Mouse (Mus musculus): Measurements from ENCODE around the gene Gabra4.
"Not testable (repeated sequence)": the region's sequence is repeated elsewhere in the genome, so short reads cannot be mapped to it uniquely, and the experiment has no call there.

The Gabra4 gene

DNA sequence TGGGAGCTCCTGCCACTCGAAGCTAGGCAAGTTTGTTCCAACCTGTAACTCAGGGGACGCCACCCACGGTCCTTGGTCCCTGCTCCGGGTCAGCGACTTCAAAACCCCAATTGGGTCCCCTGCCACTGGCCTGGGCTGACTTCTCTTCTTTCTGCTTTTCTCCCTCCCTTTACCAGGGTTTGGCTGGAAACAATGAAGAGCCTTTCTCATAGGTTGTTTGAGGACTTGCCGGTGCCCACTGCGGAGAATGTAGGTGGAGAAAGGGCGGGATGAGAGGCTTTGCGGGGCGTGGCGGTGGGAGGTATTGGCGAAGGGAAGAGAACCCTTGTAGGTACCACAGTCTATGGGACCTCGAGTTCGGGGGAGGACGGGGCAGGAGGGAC is at the start of gene Gabra4:
Gene Gabra4 (minus strand): TSS at position 194 of the 383 bp plus-strand sequence.
- no peak for DNase-seq (ENCODE audit: low spot score)

DNA sequence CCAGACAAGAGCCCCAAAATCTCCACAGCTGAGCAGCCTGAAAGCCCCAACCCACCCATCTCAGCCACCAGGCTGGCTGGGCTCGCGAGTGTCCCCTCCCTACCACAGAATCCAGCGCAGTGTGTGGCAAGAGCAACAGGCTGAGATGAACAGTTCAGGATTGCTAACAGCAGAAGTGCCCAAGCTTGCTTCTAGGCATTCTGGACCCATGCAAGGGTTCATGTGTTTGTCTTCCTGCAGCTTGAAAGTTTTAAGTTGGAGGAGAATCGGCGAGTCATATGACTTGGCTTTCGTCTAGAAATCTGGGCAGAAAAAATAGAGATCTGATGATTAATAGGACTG is 43.1 kb upstream of the Gabra4 start:
- no peak for DNase-seq (ENCODE audit: low spot score)

DNA sequence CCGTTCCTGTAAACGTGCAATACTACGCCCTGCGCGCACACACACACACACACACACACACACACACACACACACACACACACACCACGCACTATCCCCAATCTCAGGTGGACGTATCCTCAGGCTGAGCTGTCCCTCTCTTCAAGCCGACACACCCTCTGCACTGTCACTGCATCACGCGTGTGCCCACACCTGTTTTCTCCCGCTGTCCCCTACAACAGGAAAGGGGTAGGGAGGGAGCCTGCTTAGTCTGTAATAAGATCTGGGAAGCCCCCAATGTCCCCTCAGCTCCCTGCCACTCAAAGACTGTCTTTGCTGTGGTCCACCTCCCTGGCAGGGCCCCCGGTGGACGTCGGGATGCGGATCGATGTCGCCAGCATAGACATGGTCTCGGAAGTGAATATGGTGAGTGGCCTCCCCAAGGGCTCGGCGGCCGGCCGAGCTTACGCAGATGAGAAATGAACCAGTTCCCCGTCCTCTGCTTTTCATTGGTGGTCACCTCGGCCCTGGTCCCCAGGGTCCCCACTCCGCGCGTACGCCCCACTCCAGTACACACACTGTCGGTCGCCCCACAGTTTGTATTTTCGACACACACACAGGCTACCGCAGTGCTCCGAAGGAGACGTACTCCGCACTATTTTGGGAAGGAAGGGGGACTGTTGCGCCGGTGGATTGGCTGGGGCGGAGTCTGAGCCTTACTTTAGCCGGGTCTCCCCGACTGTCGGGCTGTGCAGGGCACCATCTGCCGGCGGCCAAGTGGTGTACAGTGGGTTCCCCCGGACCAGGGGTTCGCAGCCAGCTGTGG is 42.6 kb upstream of the Gabra4 start:
- DNase-seq (ENCODE audit: low spot score), result peak; percentile 34

DNA sequence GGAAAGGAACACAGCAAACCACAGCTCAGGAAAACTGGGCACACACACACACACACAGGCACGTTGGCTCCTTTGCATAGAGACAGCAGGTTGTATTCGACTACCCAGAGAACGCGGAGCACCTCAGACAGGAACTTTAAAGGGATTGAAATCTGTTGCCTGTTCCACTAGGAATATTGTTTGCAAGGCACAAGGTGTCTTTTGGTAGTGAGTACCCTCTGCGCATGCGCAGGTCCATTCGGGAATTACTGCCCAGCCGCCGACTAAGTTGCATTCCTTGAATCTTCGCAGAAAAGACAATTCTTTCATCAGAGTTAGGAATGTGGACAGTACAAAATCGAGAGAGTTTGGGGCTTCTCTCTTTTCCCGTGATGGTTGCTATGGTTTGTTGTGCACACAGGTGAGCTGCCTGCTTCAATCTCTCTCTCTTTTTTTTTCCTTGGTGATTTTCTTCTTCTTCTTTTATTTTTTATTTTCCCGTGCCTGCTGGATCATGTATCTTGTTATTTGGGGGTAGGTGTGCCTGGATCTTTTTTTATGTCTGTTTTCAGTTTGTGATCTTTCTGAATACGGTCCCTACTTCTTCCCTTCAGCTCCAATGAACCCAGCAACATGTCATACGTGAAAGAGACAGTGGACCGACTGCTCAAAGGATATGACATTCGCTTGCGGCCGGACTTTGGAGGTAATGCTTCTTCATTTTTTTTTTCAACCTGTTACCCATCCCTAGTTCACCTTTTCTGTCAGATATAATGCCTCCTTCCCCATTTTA is 41.8 kb upstream of the Gabra4 start:
- DNase-seq (ENCODE audit: low spot score), result peak; percentile 18

DNA sequence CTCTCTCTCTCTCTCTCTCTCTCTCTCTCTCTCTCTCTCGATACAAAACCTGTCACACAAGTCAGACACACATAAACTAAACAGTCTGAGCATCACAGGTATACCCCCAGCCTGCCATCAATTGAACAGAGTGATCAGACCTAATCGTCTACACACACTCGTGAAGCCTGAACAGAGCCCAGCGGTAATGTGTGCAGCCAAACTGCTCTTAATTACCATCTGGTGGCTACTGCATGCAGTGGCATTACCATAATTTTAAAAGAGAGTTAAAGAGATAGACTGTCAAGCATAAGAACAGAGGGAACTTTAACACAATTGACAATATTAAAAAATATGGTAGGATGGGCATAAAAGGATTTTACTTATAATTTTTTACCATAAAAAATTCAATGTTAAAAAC is 7.5 kb upstream of the Gabra4 start:
- no peak for DNase-seq (ENCODE audit: low spot score)

DNA sequence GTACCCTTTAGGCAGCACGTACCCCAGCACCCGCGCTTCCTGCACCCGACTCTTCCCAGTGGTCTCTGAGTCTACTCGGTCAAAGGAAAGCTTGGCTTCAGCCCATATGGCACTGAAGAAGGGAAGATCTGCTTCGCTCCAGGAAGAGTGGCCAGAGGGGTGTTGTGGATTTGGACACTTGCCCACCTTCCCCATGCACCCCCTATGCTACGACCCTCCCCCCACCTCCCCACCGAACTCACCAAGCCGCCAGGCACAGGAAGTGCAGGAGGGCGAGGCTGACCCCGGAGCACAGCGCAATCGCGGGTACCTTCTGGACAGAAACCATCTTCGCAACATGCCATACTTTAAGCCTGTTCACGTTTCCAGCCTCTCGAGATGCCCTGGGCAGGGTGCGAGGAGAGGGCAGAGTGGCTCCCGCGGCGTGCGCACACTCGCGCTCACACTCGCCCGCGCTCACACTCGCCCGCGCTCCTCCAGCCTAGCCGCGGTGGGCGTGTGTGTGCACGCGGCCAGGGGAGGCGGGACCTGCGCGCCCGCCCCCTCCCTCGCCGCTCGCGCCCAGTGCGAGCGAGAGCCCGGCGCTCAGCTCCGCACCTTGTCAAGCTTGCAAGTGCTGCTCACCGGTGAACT is 510 bp downstream of the Gabra4 start, which contains the start of gene Gabrb1:
Gene Gabrb1 (plus strand): TSS at position 632 of the 633 bp plus-strand sequence.
- no peak for DNase-seq (ENCODE audit: low spot score)

DNA sequence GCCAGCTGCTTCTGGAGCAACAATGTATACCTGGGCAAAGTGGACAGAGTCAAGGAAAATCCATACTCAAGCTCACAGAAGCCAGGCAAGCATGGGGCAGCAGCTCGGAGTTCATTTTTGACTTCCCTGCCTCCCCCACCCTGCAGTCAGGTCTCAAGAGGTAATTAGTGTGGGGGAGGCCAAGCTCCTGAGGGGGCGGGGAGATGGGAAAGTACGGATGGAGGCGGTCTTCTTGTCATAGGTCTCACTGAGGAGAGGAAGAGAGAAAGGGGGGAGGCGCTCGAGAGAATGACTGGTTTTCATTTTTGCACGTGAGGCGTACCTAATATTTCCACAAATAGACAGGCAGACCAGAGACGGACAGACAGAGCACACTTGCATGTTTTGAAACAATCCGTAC is 1.3 kb downstream of the Gabra4 start:
- DNase-seq (ENCODE audit: low spot score), result no peak

DNA sequence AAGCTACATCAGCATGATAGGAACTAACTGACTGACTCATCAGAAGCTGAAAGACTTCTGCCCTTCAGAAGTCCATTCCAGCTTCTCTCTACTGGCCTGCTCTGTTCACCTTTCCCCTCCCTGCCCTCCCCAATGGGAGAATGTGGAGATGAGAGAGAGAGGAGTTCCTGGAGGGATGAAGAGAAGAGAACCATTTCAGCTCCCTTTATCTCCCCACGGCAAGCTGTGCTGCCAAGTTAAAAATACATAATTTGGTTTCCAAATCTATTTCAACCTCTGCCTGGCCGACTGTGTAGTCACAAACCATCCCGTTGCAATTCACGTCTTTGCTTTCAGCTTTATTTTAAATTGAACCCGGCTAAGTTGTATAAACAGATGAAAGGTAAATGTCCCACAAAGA is 4.1 kb downstream of the Gabra4 start:
- DNase-seq (ENCODE audit: low spot score), result no peak

DNA sequence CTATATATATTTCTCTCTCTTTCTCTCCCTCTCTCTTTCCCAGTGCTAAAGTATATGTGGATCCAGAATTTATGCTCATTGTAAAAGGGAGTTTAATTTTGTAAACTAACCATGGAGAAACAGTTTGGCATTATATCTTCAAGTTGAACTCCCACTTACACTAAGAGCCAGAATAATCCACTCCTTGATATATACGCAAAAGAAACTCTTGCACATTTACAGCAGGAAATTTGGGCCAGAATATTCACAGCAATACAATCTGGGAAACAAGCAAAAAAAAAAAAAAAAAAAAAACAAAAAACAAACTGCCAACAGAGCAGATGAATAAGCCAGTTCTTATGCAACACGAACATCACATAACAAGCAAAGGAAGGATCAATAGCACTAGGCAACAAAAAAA is 10.0 kb downstream of the Gabra4 start:
- no peak for DNase-seq (ENCODE audit: low spot score)

DNA sequence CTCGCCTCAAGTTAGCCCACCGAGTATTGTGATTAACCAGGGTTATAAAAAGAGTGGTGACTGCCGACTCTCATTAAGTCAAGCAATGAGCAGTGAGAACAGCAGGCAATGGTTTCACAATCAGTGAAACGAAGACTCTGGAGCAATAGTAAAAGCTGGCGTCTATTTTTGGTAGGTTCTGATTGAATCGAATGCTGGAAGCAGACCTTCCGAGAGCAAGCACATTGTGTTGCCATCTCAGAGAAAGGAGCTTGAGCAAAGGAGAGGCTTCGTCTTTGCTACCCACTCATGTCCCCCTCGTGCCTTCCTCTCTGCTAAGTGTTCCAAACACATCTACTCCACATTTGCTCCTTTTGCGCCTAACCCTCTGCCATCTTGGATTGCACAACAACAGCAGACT is 18.3 kb downstream of the Gabra4 start:
- DNase-seq (ENCODE audit: low spot score), result no peak

DNA sequence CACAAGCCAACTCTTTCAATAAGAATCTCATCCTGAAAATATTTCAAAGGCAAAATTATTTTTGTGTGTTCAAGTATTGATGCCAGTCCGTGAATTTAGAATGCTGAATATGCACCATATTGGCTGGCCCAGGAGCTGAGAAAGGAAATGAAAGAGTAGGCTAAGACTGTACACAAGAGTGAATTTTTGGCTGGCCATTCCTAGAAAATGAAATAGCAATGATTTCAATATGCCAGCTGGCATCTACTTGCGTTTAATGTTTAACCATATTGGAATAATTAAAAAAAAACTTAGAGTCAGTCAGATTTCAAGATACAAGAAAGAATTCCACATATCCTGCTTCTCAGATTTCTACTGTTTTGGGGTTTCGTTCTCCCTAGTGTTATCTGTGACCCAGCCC is 30.3 kb downstream of the Gabra4 start:
- no peak for DNase-seq (ENCODE audit: low spot score)

DNA sequence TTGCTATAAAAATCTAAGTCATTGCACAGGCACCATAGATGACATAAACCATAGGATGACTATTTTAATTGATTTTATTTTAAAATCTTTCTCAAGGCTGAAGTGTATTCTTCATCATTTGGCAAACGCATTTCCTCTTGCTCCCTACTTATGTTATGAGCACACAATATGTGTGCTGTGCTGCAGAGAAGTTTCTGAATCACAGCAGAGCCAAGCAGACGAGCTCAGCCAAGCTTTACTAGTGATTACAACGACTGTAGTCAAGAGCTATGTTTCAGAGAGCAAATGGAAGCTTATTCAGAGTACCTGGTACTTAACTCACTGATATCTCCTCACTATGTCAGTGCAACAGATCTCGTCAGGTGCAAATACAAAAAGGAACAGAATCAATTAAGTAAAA is 41.4 kb downstream of the Gabra4 start:
- no peak for DNase-seq (ENCODE audit: low spot score)

DNA sequence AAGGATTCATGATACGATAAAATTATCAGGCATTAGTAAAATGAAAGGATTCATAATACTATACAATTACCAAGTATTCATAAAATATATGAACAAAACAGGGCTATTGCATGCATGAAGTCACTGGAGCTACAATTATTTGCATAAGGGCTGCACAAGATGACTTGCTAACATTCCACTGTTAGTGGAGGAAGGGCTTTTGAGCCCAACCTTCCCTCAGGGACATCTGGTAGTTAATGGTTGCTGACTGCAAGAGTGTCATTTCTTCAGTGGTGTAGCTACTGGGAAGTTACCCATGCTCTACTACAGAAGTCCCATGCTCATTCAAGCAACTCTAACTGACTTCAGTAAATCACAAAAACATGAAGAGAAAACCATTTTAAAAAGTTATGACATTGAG is 43.8 kb downstream of the Gabra4 start:
- DNase-seq (ENCODE audit: low spot score), result no peak

DNA sequence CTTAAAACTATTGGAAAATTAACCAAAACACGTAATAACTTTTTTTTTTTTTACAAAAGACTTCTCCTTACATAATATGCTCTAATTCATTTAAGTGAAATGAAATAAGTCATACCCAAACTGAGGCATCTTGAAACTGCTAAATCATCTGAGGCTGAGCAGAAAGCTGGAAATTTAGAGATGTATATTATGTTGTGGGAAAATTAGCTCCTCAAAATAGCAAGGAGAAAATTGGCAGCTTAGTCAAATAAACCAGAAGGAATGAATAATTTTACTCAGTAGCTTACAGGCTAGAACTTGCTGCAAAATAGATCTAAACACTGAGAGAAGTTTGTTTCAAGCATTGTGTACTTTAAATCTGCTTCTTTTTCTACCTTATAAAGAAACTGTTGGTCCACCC is 49.4 kb downstream of the Gabra4 start:
- no peak for DNase-seq (ENCODE audit: low spot score)

DNA sequence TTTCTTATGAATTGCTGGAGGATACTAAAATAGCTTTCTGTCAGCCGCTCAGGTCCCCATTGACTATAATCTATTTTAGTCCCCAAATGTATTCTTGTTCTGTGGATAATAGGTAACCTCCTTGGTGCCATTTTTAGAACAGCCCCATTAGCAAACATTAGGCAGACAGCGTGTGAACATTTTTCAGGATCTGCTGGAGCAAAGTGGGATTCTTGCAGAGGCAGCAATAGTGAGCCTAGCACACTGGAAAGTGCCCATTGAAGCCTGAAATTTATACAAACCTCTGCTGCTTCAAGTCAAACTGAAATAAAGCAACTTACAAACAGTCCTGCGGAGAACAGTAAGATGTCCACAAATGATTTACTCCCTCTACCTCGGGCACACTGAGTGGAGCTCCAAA is 51.2 kb downstream of the Gabra4 start:
- DNase-seq (ENCODE audit: low spot score), result no peak

DNA sequence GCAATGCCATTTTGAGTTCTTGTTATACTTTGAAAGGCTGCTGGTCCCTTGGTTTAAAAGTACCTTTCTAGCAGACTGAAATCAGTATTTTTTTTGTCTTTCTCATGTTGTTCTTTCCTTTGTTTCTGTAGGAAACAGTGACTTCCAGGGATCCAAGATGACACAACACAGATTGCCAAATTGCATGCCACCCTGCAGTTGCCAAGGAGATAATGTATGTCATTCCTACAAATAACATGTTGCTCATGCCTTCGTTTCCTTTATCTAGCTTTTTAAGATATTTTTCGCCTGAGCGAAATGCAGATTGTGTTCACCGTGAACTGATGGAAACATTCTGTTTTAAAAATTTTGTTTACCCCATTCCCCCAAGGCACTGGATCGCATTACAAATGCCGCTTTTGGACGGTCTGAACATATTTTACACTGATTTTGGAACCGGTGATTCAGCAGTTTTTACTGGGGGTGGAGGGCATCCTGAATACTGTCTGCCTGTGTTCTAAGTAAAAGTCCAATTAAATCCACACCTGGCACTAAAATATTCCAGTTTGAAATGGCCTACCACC is 53.9 kb downstream of the Gabra4 start:
- DNase-seq (ENCODE audit: low spot score), result no peak

DNA sequence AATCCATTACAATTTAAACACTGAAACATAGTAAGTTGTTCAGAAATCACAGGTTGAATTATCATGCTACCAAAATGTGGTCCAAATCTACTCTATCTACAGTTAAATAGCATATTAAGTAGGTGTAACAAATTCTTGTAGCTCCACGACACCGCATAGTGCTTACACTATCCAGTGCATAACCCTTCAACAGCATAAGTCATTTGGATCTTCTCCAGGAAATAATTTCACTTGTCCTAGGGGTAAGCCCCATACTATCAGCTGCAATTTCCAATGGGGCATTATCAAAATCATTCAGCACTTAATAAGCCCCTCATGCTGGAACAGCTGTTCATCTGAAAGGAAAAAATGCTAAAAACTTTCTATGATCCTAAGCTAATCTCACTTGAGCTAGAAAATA is 62.8 kb downstream of the Gabra4 start:
- no peak for DNase-seq (ENCODE audit: low spot score)

DNA sequence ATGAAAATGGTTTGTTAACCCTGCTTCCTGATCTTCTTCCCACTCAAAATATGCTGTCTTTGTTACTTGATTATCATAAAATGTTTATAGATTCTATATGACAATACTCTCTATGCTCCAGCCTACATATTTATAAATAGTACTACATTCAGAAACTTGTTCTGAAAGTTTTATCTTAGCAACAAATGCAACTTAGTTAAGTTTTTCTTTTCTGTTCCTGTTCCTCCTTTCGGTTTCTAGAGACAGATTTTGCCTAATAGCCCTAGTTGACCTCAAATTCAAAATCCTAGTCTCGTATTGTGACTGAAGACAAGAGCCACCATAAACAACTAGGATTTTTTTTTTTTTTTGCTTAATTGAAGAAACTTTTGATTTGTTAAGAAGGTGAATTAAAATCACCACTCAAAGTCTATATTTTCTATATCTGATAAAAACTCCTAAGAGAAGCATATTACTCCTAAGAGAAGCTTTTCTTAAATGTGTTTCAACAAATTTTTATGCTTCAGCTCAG is 64.3 kb downstream of the Gabra4 start:
- no peak for DNase-seq (ENCODE audit: low spot score)

DNA sequence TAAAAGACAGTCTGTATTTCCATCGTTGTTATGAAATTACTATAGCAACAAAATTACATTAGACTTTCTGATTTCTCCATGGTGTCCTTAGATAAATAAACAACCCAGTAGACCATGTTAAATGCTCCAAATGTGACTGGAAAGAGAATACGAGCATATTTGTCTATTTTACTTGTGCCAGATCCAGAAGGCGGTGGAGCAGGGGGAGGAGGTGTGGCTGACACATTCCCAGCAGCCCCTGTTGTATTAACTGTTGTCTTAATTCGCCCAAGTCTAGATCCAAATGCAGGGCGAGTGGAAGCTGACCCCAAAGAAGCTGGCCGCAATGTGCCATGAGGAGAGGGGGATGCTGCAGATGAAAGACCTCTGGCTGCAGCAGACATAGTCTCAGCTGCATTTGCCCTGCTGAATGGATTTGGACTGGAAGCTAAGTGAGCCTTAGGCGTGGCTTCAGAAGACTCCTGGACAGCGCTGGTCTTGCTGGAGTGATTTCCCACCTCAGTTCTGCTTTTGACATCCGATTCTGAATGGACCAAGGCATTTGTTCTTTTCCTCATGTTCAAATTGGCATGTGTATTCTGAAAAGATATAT is 86.4 kb downstream of the Gabra4 start:
- DNase-seq (ENCODE audit: low spot score), result no peak

DNA sequence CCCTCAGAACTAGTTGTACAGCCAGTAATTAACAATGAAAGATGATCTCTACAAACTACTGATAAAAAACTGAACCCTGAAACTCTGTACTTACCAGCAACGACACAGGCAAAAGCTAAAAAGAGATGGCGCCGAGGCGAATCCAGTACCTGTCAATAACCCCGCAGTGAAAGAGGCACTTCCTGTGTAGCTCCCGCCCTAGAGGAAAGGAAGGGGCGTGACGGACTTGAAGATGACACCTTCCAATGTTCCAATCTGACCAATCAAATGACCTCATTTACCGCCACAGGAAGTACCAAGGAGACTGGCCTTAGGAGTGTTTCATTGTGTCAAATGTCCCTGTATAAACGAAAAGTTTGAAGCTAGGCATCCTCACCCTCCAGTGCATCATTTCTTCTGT is 110.0 kb downstream of the Gabra4 start, which contains the start of gene Cox7b2:
Gene Cox7b2 (minus strand): TSS at position 127 of the 400 bp plus-strand sequence.
- DNase-seq (ENCODE audit: low spot score), result no peak

DNA sequence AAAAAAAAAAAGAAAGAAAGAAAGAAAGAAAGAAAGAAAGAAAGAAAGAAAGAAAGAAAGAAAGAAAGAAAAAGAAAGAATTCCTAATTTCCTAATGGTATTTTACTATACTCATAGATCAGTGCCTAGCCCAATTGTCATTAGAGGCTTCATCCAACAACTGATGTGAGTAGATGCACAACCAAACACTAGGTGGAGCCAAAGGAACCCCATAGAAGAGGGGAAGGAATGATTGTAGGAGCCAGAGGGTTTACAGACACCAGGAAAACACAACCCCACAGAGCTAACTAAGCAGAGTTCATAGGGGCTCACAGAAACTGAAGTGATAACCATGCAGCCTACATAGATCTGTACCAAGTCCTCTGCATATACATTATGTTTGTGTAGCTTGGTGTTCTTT is 112.6 kb downstream of the Gabra4 start:
- DNase-seq (ENCODE audit: low spot score), result no peak

DNA sequence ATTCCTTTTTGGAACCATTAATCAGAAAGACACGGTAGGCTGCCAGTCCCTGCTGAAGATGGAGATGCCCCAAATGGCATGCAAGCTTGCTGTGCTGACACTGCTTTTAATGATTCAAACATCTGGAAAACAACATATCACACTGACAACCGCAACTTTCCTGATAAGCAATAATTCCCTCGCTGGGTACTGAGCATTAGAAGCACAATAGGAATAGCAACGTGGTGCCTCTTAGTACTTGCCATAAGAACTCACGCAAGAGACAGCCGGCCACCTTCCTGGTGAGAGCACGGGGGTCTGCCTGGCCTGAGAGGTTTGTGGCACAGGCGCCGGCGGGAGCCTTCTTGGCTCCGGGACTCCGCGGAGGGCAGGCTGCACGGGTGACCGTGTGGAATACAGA is 132.6 kb downstream of the Gabra4 start:
- DNase-seq (ENCODE audit: low spot score), result not testable (repeated sequence)
